Mouse (Mus musculus) C2C12 (cell line): ENCODE results near the gene Unc45b. TPM values are rescaled to one million over a fixed set of nuclear protein-coding genes. Genes with fewer than 3 reads are reported as not detected.

Source experiments
- H3K27me3 ChIP-seq: one replicate; pipeline ENCODE4 v1.6.1; 2011; ENCODE audit not compliant: control insufficient read depth, insufficient read depth, insufficient read length
- H3K36me3 ChIP-seq: one replicate; pipeline ENCODE4 v1.6.1; 2011; ENCODE audit not compliant: control insufficient read depth, insufficient read depth
- H3K4me3 ChIP-seq: one replicate; pipeline ENCODE4 v1.5.1; 2011; ENCODE audit warnings: mild to moderate bottlenecking, control low read depth; ENCODE audit not compliant: poor library complexity, insufficient read depth, severe bottlenecking
- H3K79me2 ChIP-seq: one replicate; pipeline ENCODE4 v1.6.1; 2011; ENCODE audit not compliant: control insufficient read depth, insufficient read depth
- H3K79me3 ChIP-seq: one replicate; pipeline ENCODE4 v1.6.1; 2011; ENCODE audit warnings: low read depth, control low read depth
- H3ac ChIP-seq: one replicate; pipeline ENCODE3; 2011; ENCODE audit warnings: low read depth; ENCODE audit not compliant: control insufficient read depth, insufficient read length
- CEBPB ChIP-seq: IDR thresholded peaks from one replicate; pipeline ENCODE4 v1.6.1; 2011; ENCODE audit warnings: low read depth, mild to moderate bottlenecking, control low read depth, moderate library complexity
- CTCF ChIP-seq: IDR thresholded peaks from one replicate; pipeline ENCODE4 v1.5.1; 2011; ENCODE audit not compliant: control insufficient read depth, insufficient read depth, insufficient read length
- FOSL1 ChIP-seq: IDR thresholded peaks from one replicate; pipeline ENCODE4 v1.8.0; 2011; ENCODE audit warnings: mild to moderate bottlenecking, low read length; ENCODE audit not compliant: poor library complexity, insufficient read depth, severe bottlenecking
- MAX ChIP-seq: IDR thresholded peaks from one replicate; pipeline ENCODE4 v1.6.1; 2011; ENCODE audit warnings: mild to moderate bottlenecking, control low read depth
- MYOD1 ChIP-seq: IDR thresholded peaks from one replicate; pipeline ENCODE4 v1.6.1; 2011; ENCODE audit warnings: low read depth; ENCODE audit not compliant: control insufficient read depth, insufficient read length
- MYOG ChIP-seq: IDR thresholded peaks from one replicate; pipeline ENCODE4 v1.6.1; 2011; ENCODE audit not compliant: control insufficient read depth, insufficient read length; ENCODE audit errors: extremely low read depth
- USF1 ChIP-seq: IDR thresholded peaks from one replicate; pipeline ENCODE4 v1.6.1; 2011; ENCODE audit warnings: low read depth, mild to moderate bottlenecking, control low read depth, moderate library complexity
- polyA plus RNA-seq: library from polyadenylated mRNA; unstranded; fragments of >200 nt; fragmentation: generic; extraction: Trizol; gene quantifications from one replicate; pipeline ENCODE4 v1.2.1, GENCODE M21; 2012; ENCODE audit warnings: missing spikeins

Gene Unc45b
- polyA plus RNA-seq, 1 experiment = 0.15 TPM

DNA sequence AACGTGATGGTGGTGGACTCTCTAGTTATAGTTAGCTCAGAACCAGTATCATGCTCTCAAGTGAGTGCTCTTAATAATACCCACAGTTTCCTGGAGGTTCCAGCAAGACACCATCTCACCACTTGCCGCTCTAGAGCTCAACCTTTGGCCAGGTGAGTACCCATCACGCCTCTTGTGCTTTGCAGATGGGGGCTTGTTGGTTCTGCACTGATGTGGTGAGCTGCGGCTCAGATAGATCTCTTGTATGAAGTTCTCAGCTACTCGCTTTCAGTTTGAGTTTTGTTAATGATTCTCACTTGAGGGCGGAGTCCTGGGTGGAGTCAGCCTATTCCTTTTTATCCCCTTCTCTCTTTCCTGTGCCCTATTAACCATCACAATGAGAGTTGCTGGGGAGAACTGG lies 44.3 kb downstream of the Unc45b start:
- H3K79me3 ChIP-seq = no peaks in the 10 kb centered on the region
- TF ChIP-seq MAX = no peak
- no peak for TF ChIP-seq FOSL1
- no peak overlapping the region for H3ac ChIP-seq
- H3K36me3 ChIP-seq = no peaks in the 10 kb centered on the region
- no peak overlapping the region for H3K4me3 ChIP-seq
- H3K27me3 ChIP-seq = no peaks in the 10 kb centered on the region
- H3K79me2 ChIP-seq = no peaks in the 10 kb centered on the region

DNA sequence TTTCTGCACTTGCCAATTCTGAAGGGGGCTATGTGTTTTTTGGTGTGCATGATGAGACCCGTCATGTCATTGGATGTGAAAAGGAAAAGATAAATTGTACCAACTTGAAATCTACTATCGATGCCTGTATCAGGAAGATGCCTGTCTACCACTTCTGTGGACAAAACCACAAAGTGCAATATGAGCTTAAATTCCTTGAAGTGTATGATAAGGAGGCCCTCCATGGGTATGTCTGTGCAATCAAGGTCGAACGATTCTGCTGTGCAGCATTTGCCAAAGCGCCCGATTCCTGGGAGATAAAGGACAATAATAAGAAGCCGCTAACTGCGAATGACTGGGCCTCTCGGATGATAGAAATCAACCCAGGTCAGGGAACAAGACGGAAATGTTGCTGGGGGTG lies 46.6 kb downstream of the Unc45b start:
- H3K27me3 ChIP-seq = no peaks in the 10 kb centered on the region
- H3K36me3 ChIP-seq = no peaks in the 10 kb centered on the region
- H3K4me3 ChIP-seq = no peak overlapping the region
- no peaks in the 10 kb centered on the region for H3K79me3 ChIP-seq
- no peak overlapping the region for H3ac ChIP-seq
- H3K79me2 ChIP-seq = no peaks in the 10 kb centered on the region
- TF ChIP-seq USF1 (no peak), FOSL1 (no peak)

DNA sequence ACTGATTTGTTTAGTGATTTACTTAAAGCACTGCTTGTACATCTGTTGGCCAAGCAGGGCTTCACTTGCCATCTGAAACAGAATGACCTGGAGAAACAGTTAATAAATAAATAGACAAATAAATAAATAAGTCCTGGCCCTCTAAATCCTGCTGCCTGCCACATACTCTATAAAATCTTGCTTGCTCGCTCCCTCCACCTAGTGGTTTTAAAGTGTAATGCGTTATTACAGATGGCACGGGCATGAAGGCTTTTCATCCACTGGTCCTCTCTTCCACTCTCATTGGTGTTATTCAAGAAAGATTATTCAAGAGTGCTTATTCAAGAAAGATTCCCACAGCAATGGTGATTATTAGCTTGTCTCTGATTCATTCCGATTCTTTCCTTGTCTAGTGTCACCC lies 49.3 kb downstream of the Unc45b start:
- H3K79me3 ChIP-seq = no peaks in the 10 kb centered on the region
- TF ChIP-seq FOSL1 (no peak), CTCF (no peak), CEBPB (no peak)
- H3ac ChIP-seq = no peak overlapping the region
- no peak overlapping the region for H3K4me3 ChIP-seq
- H3K27me3 ChIP-seq = no peaks in the 10 kb centered on the region
- H3K36me3 ChIP-seq = no peaks in the 10 kb centered on the region
- H3K79me2 ChIP-seq = no peaks in the 10 kb centered on the region

DNA sequence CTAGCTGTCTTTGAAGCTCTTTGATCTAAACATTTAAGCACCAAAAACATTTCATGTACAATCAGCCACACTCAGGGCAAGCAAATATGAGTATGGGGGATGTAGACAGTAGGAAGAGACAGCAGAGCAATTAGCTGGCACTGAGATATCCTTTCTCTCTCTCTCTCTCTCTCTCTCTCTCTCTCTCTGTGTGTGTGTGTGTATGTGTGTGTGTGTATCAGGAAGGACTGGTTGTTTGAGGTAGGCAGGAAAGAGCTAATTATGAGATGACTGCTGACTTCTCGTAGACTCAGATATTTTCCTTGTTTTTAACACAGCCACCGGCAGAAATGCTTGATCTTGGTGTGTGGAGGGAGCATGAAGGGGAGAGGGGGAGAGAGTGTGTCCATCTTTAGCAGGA lies 51.4 kb downstream of the Unc45b start:
- no peaks in the 10 kb centered on the region for H3K36me3 ChIP-seq
- TF ChIP-seq FOSL1 = no peak
- no peak for TF ChIP-seq USF1
- TF ChIP-seq MYOD1 = no peak
- no peak for TF ChIP-seq MAX
- TF ChIP-seq MYOG = no peak
- no peak for TF ChIP-seq CTCF
- TF ChIP-seq CEBPB = no peak
- H3ac ChIP-seq = no peak overlapping the region
- H3K4me3 ChIP-seq = no peak overlapping the region
- no peaks in the 10 kb centered on the region for H3K79me2 ChIP-seq
- H3K27me3 ChIP-seq = no peaks in the 10 kb centered on the region
- no peaks in the 10 kb centered on the region for H3K79me3 ChIP-seq

DNA sequence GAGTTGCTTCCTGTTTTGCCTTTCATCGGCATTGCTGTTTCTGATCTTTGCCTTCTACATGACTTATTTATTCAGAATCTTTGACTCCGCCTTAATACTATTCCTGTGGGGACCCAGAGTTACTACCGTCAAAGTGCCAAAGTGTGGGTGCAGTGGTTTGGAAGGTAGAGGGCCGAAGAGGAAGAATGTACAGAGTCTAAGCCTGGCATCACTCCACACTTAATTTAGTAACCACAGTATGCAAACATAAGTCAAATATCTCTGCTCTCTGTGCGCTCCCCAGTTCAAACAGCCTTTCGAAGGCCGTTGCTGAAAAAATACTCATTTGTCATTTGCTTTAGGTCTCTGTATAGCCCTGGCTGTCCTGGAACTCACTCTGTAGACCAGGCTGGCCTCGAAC lies 51.9 kb downstream of the Unc45b start:
- H3K79me3 ChIP-seq = no peaks in the 10 kb centered on the region
- TF ChIP-seq MYOG (no peak), CTCF (no peak), CEBPB (no peak), MYOD1 (no peak), FOSL1 (no peak), MAX (no peak), USF1 (no peak)
- H3K36me3 ChIP-seq = no peaks in the 10 kb centered on the region
- no peaks in the 10 kb centered on the region for H3K79me2 ChIP-seq
- H3ac ChIP-seq = no peak overlapping the region
- H3K27me3 ChIP-seq = no peaks in the 10 kb centered on the region
- no peak overlapping the region for H3K4me3 ChIP-seq

DNA sequence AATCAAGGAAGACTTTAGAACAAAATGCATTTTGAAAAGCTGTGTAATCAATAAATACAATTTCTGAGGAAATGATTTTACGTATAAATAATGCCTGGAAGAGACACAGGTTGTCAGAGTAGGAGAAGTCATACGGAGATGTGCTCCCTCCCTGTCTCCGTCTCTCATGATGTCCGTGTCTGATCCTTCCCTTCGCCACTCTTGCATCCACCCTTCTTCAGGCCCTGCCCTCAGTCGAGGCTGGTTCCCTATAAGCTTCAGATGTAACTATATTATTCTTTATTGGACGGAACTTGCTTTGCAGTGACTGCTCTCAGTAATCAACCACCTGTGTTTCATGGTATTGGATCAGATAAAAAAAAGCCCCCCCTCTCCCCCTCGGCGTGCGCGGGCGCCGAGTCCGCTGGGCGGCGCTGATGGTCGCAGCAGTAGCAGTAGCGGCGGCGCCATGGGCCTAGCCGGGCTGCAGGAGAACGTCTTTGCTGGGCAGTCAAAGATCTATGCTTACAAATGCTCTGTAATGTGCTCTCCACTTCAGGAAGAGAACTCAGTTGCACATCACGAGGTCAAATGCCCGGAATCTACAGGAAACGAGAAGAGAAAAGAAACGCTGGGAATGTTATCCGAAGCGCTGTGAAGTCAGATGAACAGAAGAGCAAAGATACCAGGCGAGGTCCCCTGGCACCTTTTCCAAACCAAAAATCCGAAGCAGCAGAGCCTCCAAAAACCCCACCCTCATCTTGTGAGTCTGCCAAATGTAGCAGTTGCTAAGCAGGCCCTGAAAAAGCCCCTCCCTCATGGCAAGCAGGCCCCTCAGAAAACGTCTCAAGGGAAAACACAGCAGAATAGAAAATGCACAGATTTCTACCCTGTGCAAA lies 60.6 kb downstream of the Unc45b start:
- Histone ChIP-seq H3K79me3 (no peaks in the 10 kb centered on the region), H3K36me3 (no peaks in the 10 kb centered on the region), H3ac (no peak overlapping the region), H3K79me2 (no peaks in the 10 kb centered on the region), H3K4me3 (no peak overlapping the region), H3K27me3 (no peaks in the 10 kb centered on the region)
- TF ChIP-seq MAX (no peak), CEBPB (no peak), MYOD1 (no peak), FOSL1 (no peak), MYOG (no peak), USF1 (no peak), CTCF (no peak)
